ENCODE assay signal across 8 mouse cellular contexts in genomic region chr11:83291375-83292250, GRCm38 (mm10). TPM values are rescaled to one million over a fixed set of nuclear protein-coding genes. Genes with fewer than 3 reads are reported as not detected.
DNase-seq lines count a peak whose midpoint lies in the region; ATAC-seq and TF ChIP-seq lines count a peak whose summit lies in the region.

No protein-coding gene starts in this region.

- WGBS in forebrain, embryonic 10.5 days: under 1% methylated on average over 38 of the region's 38 CpGs
- under 1% methylated on average over 38 of the region's 38 CpGs for WGBS in heart, embryonic 16.5 days
- WGBS in liver, embryonic 16.5 days (ENCODE audit: insufficient replicate concordance): under 1% methylated on average over 38 of the region's 38 CpGs
- WGBS in neural tube, embryonic 13.5 days: under 1% methylated on average over 38 of the region's 38 CpGs

- peaks cover 29% of the 10 kb centered on the region for H3K36me3 ChIP-seq in forebrain, embryonic 10.5 days (replicated peaks)
- peaks cover 13% of the 10 kb centered on the region for H3K36me3 ChIP-seq in heart, embryonic 16.5 days (ENCODE audit: control insufficient read depth, insufficient read depth)
- peaks cover 12% of the 10 kb centered on the region; the same call in 1 of the 2 replicates for H3K36me3 ChIP-seq in liver, embryonic 16.5 days (ENCODE audit: control insufficient read depth, insufficient read depth)
- peaks cover 16% of the 10 kb centered on the region for H3K36me3 ChIP-seq in neural tube, embryonic 13.5 days
- H3K36me3 ChIP-seq in testis, adult 2 months (ENCODE audit: control insufficient read depth, insufficient read depth, low read length): 0 out of 2 replicates have a peak, but pooled peaks cover 1% of the 10 kb centered on the region

- peaks cover 30% of the 10 kb centered on the region for H3K4me1 ChIP-seq in forebrain, embryonic 10.5 days
- peaks cover 19% of the 10 kb centered on the region for H3K4me1 ChIP-seq in heart, embryonic 16.5 days (ENCODE audit: control insufficient read depth, insufficient read depth, low read length)
- peaks cover 35% of the 10 kb centered on the region for H3K4me1 ChIP-seq in liver, embryonic 16.5 days (ENCODE audit: control insufficient read depth, low read depth, low read length)
- peaks cover 35% of the 10 kb centered on the region for H3K4me1 ChIP-seq in neural tube, embryonic 13.5 days (replicated peaks)
- H3K4me1 ChIP-seq in testis, adult 2 months (ENCODE audit: control insufficient read depth, insufficient read depth, low read length): peaks cover 3% of the 10 kb centered on the region; the same call in 1 of the 2 replicates

- H3K27me3 ChIP-seq in forebrain, embryonic 10.5 days (ENCODE audit: poor library complexity, severe bottlenecking): no peaks in the 10 kb centered on the region
- no peaks in the 10 kb centered on the region for H3K27me3 ChIP-seq in heart, embryonic 16.5 days (ENCODE audit: control insufficient read depth, insufficient read depth, low read length)
- H3K27me3 ChIP-seq in liver, embryonic 16.5 days (ENCODE audit: control insufficient read depth, insufficient read depth, low read depth, low read length): no peaks in the 10 kb centered on the region
- no peaks in the 10 kb centered on the region for H3K27me3 ChIP-seq in neural tube, embryonic 13.5 days
- no peaks in the 10 kb centered on the region for H3K27me3 ChIP-seq in testis, adult 2 months (ENCODE audit: control insufficient read depth, insufficient read depth, low read length)

- peak overlapping the region; percentile 76 for H3K9ac ChIP-seq in heart, embryonic 16.5 days (ENCODE audit: low read length)
- peak overlapping the region; percentile 74 for H3K9ac ChIP-seq in liver, embryonic 16.5 days (ENCODE audit: low read depth, low read length)
- H3K9ac ChIP-seq in neural tube, embryonic 13.5 days: peak overlapping the region; percentile 79

- peak; percentile 72 for TF ChIP-seq POLR2A in testis, adult 2 months (IDR thresholded peaks at IDR 0.05; ENCODE audit: control insufficient read depth, low read depth, low read length)

- H3K4me3 ChIP-seq in forebrain, embryonic 10.5 days: peak overlapping the region; percentile 65
- peak overlapping the region; percentile 60 for H3K4me3 ChIP-seq in heart, embryonic 16.5 days (ENCODE audit: low read length)
- H3K4me3 ChIP-seq in liver, embryonic 16.5 days (ENCODE audit: low read depth, low read length): peak overlapping the region; percentile 83
- peak overlapping the region; percentile 65 for H3K4me3 ChIP-seq in neural tube, embryonic 13.5 days
- H3K4me3 ChIP-seq in testis, adult 2 months (ENCODE audit: control insufficient read depth, low read depth, low read length): peak overlapping the region; percentile 90

- DNase-seq in CD8-positive naive resting alpha-beta T cell, adult 2 months (ENCODE audit: low read depth in 2 of 2, low spot score in 2 of 2): peak; percentile 88 to 91
- DNase-seq in c-Kit-positive CD71-negative TER-119-negative erythroid progenitor cells, embryonic 14.5 days (ENCODE audit: low read depth): peak; percentile 93
- DNase-seq in forebrain, embryonic 10.5 days (ENCODE audit: extremely low spot score, low spot score): peak; percentile 93
- DNase-seq in kidney, postnatal 4 days: peak; percentile 92 to 96

- no peak for TF ChIP-seq CTCF in testis, adult 2 months (IDR thresholded peaks at IDR 0.05; ENCODE audit: control insufficient read depth, insufficient read depth, insufficient replicate concordance, low read depth, low read length)

- H3K27ac ChIP-seq in forebrain, embryonic 10.5 days: peak overlapping the region; percentile 92
- peak overlapping the region; percentile 71 for H3K27ac ChIP-seq in heart, embryonic 16.5 days (ENCODE audit: low read length)
- peak overlapping the region; percentile 90 for H3K27ac ChIP-seq in liver, embryonic 16.5 days (ENCODE audit: low read length)
- peak overlapping the region; percentile 80 for H3K27ac ChIP-seq in neural tube, embryonic 13.5 days (replicated peaks)
- peak overlapping the region; percentile 65; the same call in 1 of the 2 replicates for H3K27ac ChIP-seq in testis, adult 2 months (ENCODE audit: control insufficient read depth, insufficient read depth, low read depth, low read length)

- H3K9me3 ChIP-seq in forebrain, embryonic 10.5 days: no peaks in the 10 kb centered on the region
- no peaks in the 10 kb centered on the region for H3K9me3 ChIP-seq in heart, embryonic 16.5 days (replicated peaks; ENCODE audit: control insufficient read depth, low read length)
- H3K9me3 ChIP-seq in liver, embryonic 16.5 days (replicated peaks; ENCODE audit: control insufficient read depth, low read length): no peaks in the 10 kb centered on the region
- H3K9me3 ChIP-seq in neural tube, embryonic 13.5 days: no peaks in the 10 kb centered on the region

- ATAC-seq in heart, embryonic 16.5 days (replicated peaks; ENCODE audit: extremely low read depth, insufficient read depth, low FRiP score): peak; percentile 100
- peak; percentile 94 for ATAC-seq in liver, embryonic 16.5 days (ENCODE audit: low read depth)
- peak; percentile 99 for ATAC-seq in neural tube, embryonic 13.5 days (ENCODE audit: low read depth)

- peak overlapping the region; percentile 78 for H3K4me2 ChIP-seq in heart, embryonic 16.5 days (ENCODE audit: low read depth, low read length)
- peak overlapping the region; percentile 79 for H3K4me2 ChIP-seq in liver, embryonic 16.5 days (ENCODE audit: low read depth, low read length)
- peak overlapping the region; percentile 74 for H3K4me2 ChIP-seq in neural tube, embryonic 13.5 days

RNA-seq across cellular contexts. Expression of gene Slfn14, which starts 5.1 kb away (rescaled TPM):
- 0.15 and 0.19 TPM in 2 replicates for polyA plus RNA-seq in forebrain, embryonic 10.5 days (2016; fragmentation: Nextera tagmentation; extraction: Ambion mirVana)
- polyA plus RNA-seq in heart, embryonic 16.5 days (2015; fragmentation: Nextera tagmentation; extraction: Ambion mirVana): 0.17 and 0.19 TPM in 2 replicates
- 39.7 and 43.0 TPM in 2 replicates for polyA plus RNA-seq in liver, embryonic 16.5 days (2015; fragmentation: Nextera tagmentation; extraction: Ambion mirVana)
- polyA plus RNA-seq in neural tube, embryonic 13.5 days (2015; fragmentation: Nextera tagmentation; extraction: Ambion mirVana): 0.08 TPM in 1 of 2 replicates, not detected in the other
- polyA plus RNA-seq in testis, adult 2 months (2012; rRNA removed): 0.05 and 0.07 TPM in 2 replicates

RNA-seq across cellular contexts. Expression of gene Ap2b1, which starts 7.2 kb away (rescaled TPM):
- polyA plus RNA-seq in forebrain, embryonic 10.5 days (2016; fragmentation: Nextera tagmentation; extraction: Ambion mirVana): 66.4 and 67.0 TPM in 2 replicates
- polyA plus RNA-seq in heart, embryonic 16.5 days (2015; fragmentation: Nextera tagmentation; extraction: Ambion mirVana): 36.0 and 38.3 TPM in 2 replicates
- 19.2 and 21.7 TPM in 2 replicates for polyA plus RNA-seq in liver, embryonic 16.5 days (2015; fragmentation: Nextera tagmentation; extraction: Ambion mirVana)
- polyA plus RNA-seq in neural tube, embryonic 13.5 days (2015; fragmentation: Nextera tagmentation; extraction: Ambion mirVana): 115 and 118 TPM in 2 replicates
- 252 and 263 TPM in 2 replicates for polyA plus RNA-seq in testis, adult 2 months (2012; rRNA removed)

RNA-seq across cellular contexts. Expression of gene Pex12, which starts 10.8 kb away (rescaled TPM):
- polyA plus RNA-seq in forebrain, embryonic 10.5 days (2016; fragmentation: Nextera tagmentation; extraction: Ambion mirVana): 16.4 and 16.6 TPM in 2 replicates
- 8.1 and 10.5 TPM in 2 replicates for polyA plus RNA-seq in heart, embryonic 16.5 days (2015; fragmentation: Nextera tagmentation; extraction: Ambion mirVana)
- 5.6 and 6.2 TPM in 2 replicates for polyA plus RNA-seq in liver, embryonic 16.5 days (2015; fragmentation: Nextera tagmentation; extraction: Ambion mirVana)
- polyA plus RNA-seq in neural tube, embryonic 13.5 days (2015; fragmentation: Nextera tagmentation; extraction: Ambion mirVana): 19.8 and 21.3 TPM in 2 replicates
- polyA plus RNA-seq in testis, adult 2 months (2012; rRNA removed): 27.8 and 32.1 TPM in 2 replicates

Comparison
In these comparisons a context has a peak if more than half of its experiments do, and no peak if none do; other contexts are left out.
1. Peak in every context shown above with its lines: DNase-seq, ATAC-seq, H3K4me3 ChIP-seq and H3K27ac ChIP-seq.
2. RNA of gene Slfn14, which starts 5.1 kb away (polyA plus RNA-seq): 39.7 to 43.0 TPM in liver, embryonic 16.5 days; 0.15 to 0.19 TPM in forebrain, embryonic 10.5 days, 0.17 to 0.19 TPM in heart, embryonic 16.5 days, 0.05 to 0.07 TPM in testis, adult 2 months and 0.08 TPM in neural tube, embryonic 13.5 days; every median in the first group is over 10 times any median in the second.